Mouse (Mus musculus): ENCODE measurements around the gene Lmnb2. TPM values are rescaled to one million over a fixed set of nuclear protein-coding genes. Genes with fewer than 3 reads are reported as not detected.

The Lmnb2 gene
- polyA plus RNA-seq, 1 experiment from 2014 or later, result 27.5 TPM

- Histone ChIP-seq H3K9ac (ENCODE audit: low read length) (peak overlapping the region; percentile 93), H3K9me3 (replicated peaks; ENCODE audit: control insufficient read depth, low read length) (no peaks in the 10 kb centered on the region), H3K4me1 (ENCODE audit: control insufficient read depth, insufficient read depth, low read length) (peaks cover 10% of the 10 kb centered on the region), H3K27ac (ENCODE audit: low read length) (peak overlapping the region; percentile 84; the same call in 1 of the 2 replicates), H3K36me3 (ENCODE audit: control insufficient read depth, insufficient read depth) (peaks cover 23% of the 10 kb centered on the region), H3K27me3 (ENCODE audit: control insufficient read depth, insufficient read depth, low read length) (no peaks in the 10 kb centered on the region), H3K4me2 (ENCODE audit: low read depth, low read length) (peak overlapping the region; percentile 95), H3K4me3 (ENCODE audit: low read length) (peak overlapping the region; percentile 98)
- 16% methylated on average over 25 of the region's 25 CpGs for WGBS
- no peak for ATAC-seq (replicated peaks; ENCODE audit: extremely low read depth, insufficient read depth, low FRiP score)
These were observed 18.3 kb downstream of the Lmnb2 start for GRCm38 (mm10) chr10:80899591-80900317.

GRCm38 (mm10) chr10:80899074-80899473, 19.0 kb downstream of the Lmnb2 start:
- Histone ChIP-seq H3K9ac (ENCODE audit: low read length) (no peak overlapping the region), H3K4me1 (ENCODE audit: control insufficient read depth, insufficient read depth, low read length) (peaks cover 10% of the 10 kb centered on the region), H3K27ac (ENCODE audit: low read length) (no peak overlapping the region), H3K36me3 (ENCODE audit: control insufficient read depth, insufficient read depth) (peaks cover 18% of the 10 kb centered on the region), H3K4me2 (ENCODE audit: low read depth, low read length) (no peak overlapping the region), H3K9me3 (replicated peaks; ENCODE audit: control insufficient read depth, low read length) (no peaks in the 10 kb centered on the region), H3K27me3 (ENCODE audit: control insufficient read depth, insufficient read depth, low read length) (no peaks in the 10 kb centered on the region), H3K4me3 (ENCODE audit: low read length) (no peak overlapping the region)
- no peak for ATAC-seq (replicated peaks; ENCODE audit: extremely low read depth, insufficient read depth, low FRiP score)
- 87% methylated on average over 8 of the region's 8 CpGs for WGBS

GRCm38 (mm10) chr10:80897861-80898510, 20.1 kb downstream of the Lmnb2 start:
- WGBS, result 28% methylated on average over 41 of the region's 41 CpGs
- no peak for ATAC-seq (replicated peaks; ENCODE audit: extremely low read depth, insufficient read depth, low FRiP score)

GRCm38 (mm10) chr10:80896581-80897485, 21.2 kb downstream of the Lmnb2 start:
- no peak for ATAC-seq (replicated peaks; ENCODE audit: extremely low read depth, insufficient read depth, low FRiP score)
- H3K27me3 ChIP-seq (ENCODE audit: control insufficient read depth, insufficient read depth, low read length), result no peaks in the 10 kb centered on the region
- no peak overlapping the region for H3K4me3 ChIP-seq (ENCODE audit: low read length)
- no peaks in the 10 kb centered on the region for H3K9me3 ChIP-seq (replicated peaks; ENCODE audit: control insufficient read depth, low read length)
- peaks cover 10% of the 10 kb centered on the region for H3K4me1 ChIP-seq (ENCODE audit: control insufficient read depth, insufficient read depth, low read length)
- WGBS, result 69% methylated on average over 24 of the region's 24 CpGs
- no peak overlapping the region for H3K4me2 ChIP-seq (ENCODE audit: low read depth, low read length)
- H3K27ac ChIP-seq (ENCODE audit: low read length), result no peak overlapping the region
- peaks cover 5% of the 10 kb centered on the region for H3K36me3 ChIP-seq (ENCODE audit: control insufficient read depth, insufficient read depth)
- no peak overlapping the region for H3K9ac ChIP-seq (ENCODE audit: low read length)

More at GRCm38 (mm10) chr10:80897861-80898510, 20.1 kb downstream of the Lmnb2 start:
- peak overlapping the region; percentile 38 for H3K4me2 ChIP-seq (ENCODE audit: low read depth, low read length)
- peaks cover 10% of the 10 kb centered on the region for H3K4me1 ChIP-seq (ENCODE audit: control insufficient read depth, insufficient read depth, low read length)
- peak overlapping the region; percentile 31; the same call in 1 of the 2 replicates for H3K9ac ChIP-seq (ENCODE audit: low read length)
- H3K27me3 ChIP-seq (ENCODE audit: control insufficient read depth, insufficient read depth, low read length), result no peaks in the 10 kb centered on the region
- no peak overlapping the region for H3K4me3 ChIP-seq (ENCODE audit: low read length)
- peaks cover 8% of the 10 kb centered on the region for H3K36me3 ChIP-seq (ENCODE audit: control insufficient read depth, insufficient read depth)
- H3K9me3 ChIP-seq (replicated peaks; ENCODE audit: control insufficient read depth, low read length), result no peaks in the 10 kb centered on the region
- H3K27ac ChIP-seq (ENCODE audit: low read length), result no peak overlapping the region

- 82% methylated on average over 6 of the region's 6 CpGs for WGBS
- no peak for ATAC-seq (replicated peaks; ENCODE audit: extremely low read depth, insufficient read depth, low FRiP score)
- Histone ChIP-seq H3K4me3 (ENCODE audit: low read length) (no peak overlapping the region), H3K9ac (ENCODE audit: low read length) (no peak overlapping the region), H3K9me3 (replicated peaks; ENCODE audit: control insufficient read depth, low read length) (no peaks in the 10 kb centered on the region), H3K4me1 (ENCODE audit: control insufficient read depth, insufficient read depth, low read length) (peaks cover 7% of the 10 kb centered on the region), H3K27me3 (ENCODE audit: control insufficient read depth, insufficient read depth, low read length) (no peaks in the 10 kb centered on the region), H3K36me3 (ENCODE audit: control insufficient read depth, insufficient read depth) (peaks cover 5% of the 10 kb centered on the region), H3K4me2 (ENCODE audit: low read depth, low read length) (no peak overlapping the region), H3K27ac (ENCODE audit: low read length) (no peak overlapping the region)
These were observed 22.3 kb downstream of the Lmnb2 start for GRCm38 (mm10) chr10:80895697-80896096.

GRCm38 (mm10) chr10:80895100-80895499, 22.9 kb downstream of the Lmnb2 start:
- peaks cover 5% of the 10 kb centered on the region for H3K36me3 ChIP-seq (ENCODE audit: control insufficient read depth, insufficient read depth)
- no peaks in the 10 kb centered on the region for H3K9me3 ChIP-seq (replicated peaks; ENCODE audit: control insufficient read depth, low read length)
- peaks cover 2% of the 10 kb centered on the region; the same call in 1 of the 2 replicates for H3K27me3 ChIP-seq (ENCODE audit: control insufficient read depth, insufficient read depth, low read length)
- WGBS, result 77% methylated on average over 7 of the region's 7 CpGs
- no peak overlapping the region for H3K9ac ChIP-seq (ENCODE audit: low read length)
- no peak overlapping the region for H3K4me2 ChIP-seq (ENCODE audit: low read depth, low read length)
- H3K4me1 ChIP-seq (ENCODE audit: control insufficient read depth, insufficient read depth, low read length), result peaks cover 7% of the 10 kb centered on the region
- no peak overlapping the region for H3K27ac ChIP-seq (ENCODE audit: low read length)
- no peak overlapping the region for H3K4me3 ChIP-seq (ENCODE audit: low read length)
- ATAC-seq (replicated peaks; ENCODE audit: extremely low read depth, insufficient read depth, low FRiP score), result no peak

- H3K27me3 ChIP-seq (ENCODE audit: control insufficient read depth, insufficient read depth, low read length), result peaks cover 23% of the 10 kb centered on the region
These were observed 30.9 kb downstream of the Lmnb2 start for GRCm38 (mm10) chr10:80887181-80887580.

GRCm38 (mm10) chr10:80881301-80881700, 36.7 kb downstream of the Lmnb2 start:
- Histone ChIP-seq H3K4me1 (ENCODE audit: control insufficient read depth, insufficient read depth, low read length) (peaks cover 7% of the 10 kb centered on the region), H3K27me3 (ENCODE audit: control insufficient read depth, insufficient read depth, low read length) (no peaks in the 10 kb centered on the region), H3K4me3 (ENCODE audit: low read length) (no peak overlapping the region), H3K4me2 (ENCODE audit: low read depth, low read length) (no peak overlapping the region), H3K9me3 (replicated peaks; ENCODE audit: control insufficient read depth, low read length) (no peaks in the 10 kb centered on the region), H3K9ac (ENCODE audit: low read length) (no peak overlapping the region), H3K36me3 (ENCODE audit: control insufficient read depth, insufficient read depth) (no peaks in the 10 kb centered on the region), H3K27ac (ENCODE audit: low read length) (no peak overlapping the region)
- WGBS, result 25% methylated on average over 10 of the region's 10 CpGs
- no peak for ATAC-seq (replicated peaks; ENCODE audit: extremely low read depth, insufficient read depth, low FRiP score)

More at GRCm38 (mm10) chr10:80887181-80887580, 30.9 kb downstream of the Lmnb2 start:
- Histone ChIP-seq H3K9me3 (replicated peaks; ENCODE audit: control insufficient read depth, low read length) (no peaks in the 10 kb centered on the region), H3K4me3 (ENCODE audit: low read length) (no peak overlapping the region), H3K36me3 (ENCODE audit: control insufficient read depth, insufficient read depth) (no peaks in the 10 kb centered on the region), H3K4me1 (ENCODE audit: control insufficient read depth, insufficient read depth, low read length) (peaks cover 5% of the 10 kb centered on the region), H3K4me2 (ENCODE audit: low read depth, low read length) (no peak overlapping the region), H3K27ac (ENCODE audit: low read length) (no peak overlapping the region), H3K9ac (ENCODE audit: low read length) (no peak overlapping the region)
- ATAC-seq (replicated peaks; ENCODE audit: extremely low read depth, insufficient read depth, low FRiP score), result peak; percentile 75; the same call in 1 of the 2 replicates
- 30% methylated on average over 11 of the region's 11 CpGs for WGBS
